ENCODE assay signal across 10 mouse cellular contexts in genomic region chr10:41204637-41205315, GRCm38 (mm10).
DNase-seq lines count a peak whose midpoint lies in the region; ATAC-seq lines count a peak whose summit lies in the region.
"Had no signal": no experiment of that assay in that cellular context is flagged by ENCODE, and none has a peak within 500 bp of the region (broad histone marks: within the 10 kb centered on the region; RNA-seq: fewer than 3 reads in every experiment).

No protein-coding gene starts in this region.

- H3K27me3 ChIP-seq in heart, embryonic 11.5 days (ENCODE audit: control insufficient read depth, insufficient read depth, low read length), result no peaks in the 10 kb centered on the region
- no peaks in the 10 kb centered on the region for H3K27me3 ChIP-seq in liver, embryonic 16.5 days (ENCODE audit: control insufficient read depth, insufficient read depth, low read depth, low read length)
- no peaks in the 10 kb centered on the region for H3K27me3 ChIP-seq in hindbrain, embryonic 13.5 days

- no peak for DNase-seq in heart, postnatal 14 days
- DNase-seq in spleen, adult 12 weeks (ENCODE audit: low spot score), result peak; percentile 86
- no peak for DNase-seq in spleen, adult 18-20 months
- no peak for DNase-seq in gastrocnemius, postnatal 14 days
- no peak for DNase-seq in cerebellum, adult 9-10 months
- DNase-seq: layer of hippocampus, postnatal 36 days; thymus, adult 18-20 months had no signal

- H3K4me3 ChIP-seq in heart, embryonic 11.5 days (ENCODE audit: low read depth, low read length), result no peak overlapping the region
- peak overlapping the region; percentile 27 for H3K4me3 ChIP-seq in liver, embryonic 16.5 days (ENCODE audit: low read depth, low read length)
- H3K4me3 ChIP-seq in hindbrain, embryonic 13.5 days, result no peak overlapping the region

- peak; percentile 93 for ATAC-seq in heart, embryonic 11.5 days (replicated peaks; ENCODE audit: insufficient number of reproducible peaks, low FRiP score, low TSS enrichment)
- peak; percentile 90 for ATAC-seq in liver, embryonic 16.5 days (ENCODE audit: low read depth)
- ATAC-seq in hindbrain, embryonic 13.5 days (ENCODE audit: low FRiP score), result no peak

- H3K4me2 ChIP-seq in heart, embryonic 11.5 days, result peak overlapping the region; percentile 46
- peak overlapping the region; percentile 73 for H3K4me2 ChIP-seq in liver, embryonic 16.5 days (ENCODE audit: low read depth, low read length)
- no peak overlapping the region for H3K4me2 ChIP-seq in hindbrain, embryonic 13.5 days

- WGBS in heart, embryonic 11.5 days (ENCODE audit: insufficient replicate concordance), result 39% methylated on average over 11 of the region's 11 CpGs
- WGBS in liver, embryonic 16.5 days (ENCODE audit: insufficient replicate concordance), result 24% methylated on average over 11 of the region's 11 CpGs
- WGBS in hindbrain, embryonic 13.5 days, result 83% methylated on average over 11 of the region's 11 CpGs

- H3K36me3 ChIP-seq in heart, embryonic 11.5 days (ENCODE audit: control insufficient read depth, insufficient read depth, low read length), result no peaks in the 10 kb centered on the region
- no peaks in the 10 kb centered on the region for H3K36me3 ChIP-seq in liver, embryonic 16.5 days (ENCODE audit: control insufficient read depth, insufficient read depth)
- no peaks in the 10 kb centered on the region for H3K36me3 ChIP-seq in hindbrain, embryonic 13.5 days

- H3K9me3 ChIP-seq in heart, embryonic 11.5 days (replicated peaks; ENCODE audit: control insufficient read depth, low read length), result no peaks in the 10 kb centered on the region
- H3K9me3 ChIP-seq in liver, embryonic 16.5 days (replicated peaks; ENCODE audit: control insufficient read depth, low read length), result no peaks in the 10 kb centered on the region
- H3K9me3 ChIP-seq in hindbrain, embryonic 13.5 days, result no peaks in the 10 kb centered on the region

- intact Hi-C loops in heart, postnatal 14 days (cut with DNase I), result no loop called here
- intact Hi-C loops in gastrocnemius, postnatal 14 days (cut with DNase I; ENCODE audit: low total_unique reads), result no loop called here

- H3K9ac ChIP-seq in heart, embryonic 11.5 days (ENCODE audit: low read depth, low read length), result no peak overlapping the region
- peak overlapping the region; percentile 72 for H3K9ac ChIP-seq in liver, embryonic 16.5 days (ENCODE audit: low read depth, low read length)
- no peak overlapping the region for H3K9ac ChIP-seq in hindbrain, embryonic 13.5 days

- peaks cover 12% of the 10 kb centered on the region for H3K4me1 ChIP-seq in heart, embryonic 11.5 days (ENCODE audit: control insufficient read depth, insufficient read depth, low read length)
- peaks cover 67% of the 10 kb centered on the region for H3K4me1 ChIP-seq in liver, embryonic 16.5 days (ENCODE audit: control insufficient read depth, low read depth, low read length)
- H3K4me1 ChIP-seq in hindbrain, embryonic 13.5 days (replicated peaks), result peaks cover 6% of the 10 kb centered on the region

- H3K27ac ChIP-seq in heart, embryonic 11.5 days (ENCODE audit: low read depth, low read length), result peak overlapping the region; percentile 82
- peak overlapping the region; percentile 100 for H3K27ac ChIP-seq in liver, embryonic 16.5 days (ENCODE audit: low read length)
- H3K27ac ChIP-seq in hindbrain, embryonic 13.5 days, result no peak overlapping the region
